Mouse (Mus musculus) bone marrow macrophage, adult 2 months (primary cell): ENCODE results near the gene Gm21985. TPM values are rescaled to one million over a fixed set of nuclear protein-coding genes. Genes with fewer than 3 reads are reported as not detected.

Experiments
- H3K27ac ChIP-seq: 2 replicates; pipeline ENCODE4 v1.5.1; 2012; ENCODE audit warnings: low read depth, low read length; ENCODE audit not compliant: insufficient read depth
- H3K4me1 ChIP-seq: 2 replicates; pipeline ENCODE4 v1.6.1; 2012; ENCODE audit warnings: low read length; ENCODE audit not compliant: control insufficient read depth, insufficient read depth
- H3K4me3 ChIP-seq: 2 replicates; pipeline ENCODE4 v1.5.1; 2012; ENCODE audit warnings: mild to moderate bottlenecking, low read length, moderate library complexity; ENCODE audit not compliant: insufficient read depth
- CTCF ChIP-seq: IDR thresholded peaks from 2 replicates; pipeline ENCODE4 v1.5.1; 2012; ENCODE audit warnings: low read depth, mild to moderate bottlenecking, low read length, moderate library complexity
- POLR2A ChIP-seq: IDR thresholded peaks from 2 replicates; pipeline ENCODE4 v1.6.1; 2012; ENCODE audit warnings: mild to moderate bottlenecking, low read depth, low read length, borderline replicate concordance
- polyA plus RNA-seq: library from polyadenylated mRNA; stranded (reverse); fragments of >200 nt; gene quantifications from 2 replicates; pipeline ENCODE4 v1.2.4, GENCODE M21; 2012; ENCODE audit not compliant: missing spikeins, insufficient read depth, insufficient read length

Gm21985 gene
- polyA plus RNA-seq, 1 experiment, result not detected

- Histone ChIP-seq H3K4me3 (no peak overlapping the region), H3K27ac (no peak overlapping the region), H3K4me1 (0 out of 2 replicates have a peak, but pooled peaks cover 2% of the 10 kb centered on the region)
- no peak for TF ChIP-seq POLR2A
- no peak for TF ChIP-seq CTCF
These were observed 94.1 kb downstream of the Gm21985 start for GRCm38 (mm10) chr2:112360012-112360780.

GRCm38 (mm10) chr2:112360781-112361169 is 94.7 kb downstream of the Gm21985 start:
- TF ChIP-seq POLR2A (no peak), CTCF (no peak)
- Histone ChIP-seq H3K4me1 (0 out of 2 replicates have a peak, but pooled peaks cover 2% of the 10 kb centered on the region), H3K27ac (no peak overlapping the region), H3K4me3 (no peak overlapping the region)

GRCm38 (mm10) chr2:112367222-112367621 is 101.1 kb downstream of the Gm21985 start:
- Histone ChIP-seq H3K27ac (no peak overlapping the region), H3K4me1 (0 out of 2 replicates have a peak, but pooled peaks cover 4% of the 10 kb centered on the region), H3K4me3 (peak overlapping the region; percentile 85)
- no peak for TF ChIP-seq POLR2A

GRCm38 (mm10) chr2:112367726-112368673 is 101.9 kb downstream of the Gm21985 start, which contains the start of gene Emc4:
Gene Emc4, minus strand, starts transcription at chr2:112368027.
- TF ChIP-seq POLR2A (no peak), CTCF (no peak)
- H3K4me1 ChIP-seq, result 0 out of 2 replicates have a peak, but pooled peaks cover 4% of the 10 kb centered on the region
- H3K27ac ChIP-seq, result peak within 1 kb of the TSS; percentile 71
- H3K4me3 ChIP-seq, result peak within 1 kb of the TSS; percentile 85

GRCm38 (mm10) chr2:112369941-112370340 is 103.8 kb downstream of the Gm21985 start:
- Histone ChIP-seq H3K27ac (no peak overlapping the region), H3K4me3 (no peak overlapping the region), H3K4me1 (0 out of 2 replicates have a peak, but pooled peaks cover 4% of the 10 kb centered on the region)
- TF ChIP-seq POLR2A (no peak), CTCF (no peak)

GRCm38 (mm10) chr2:112373141-112373540 is 107.0 kb downstream of the Gm21985 start:
- H3K27ac ChIP-seq, result no peak overlapping the region
- H3K4me1 ChIP-seq, result 0 out of 2 replicates have a peak, but pooled peaks cover 4% of the 10 kb centered on the region
- H3K4me3 ChIP-seq, result no peak overlapping the region
- no peak for TF ChIP-seq CTCF
- no peak for TF ChIP-seq POLR2A

- Histone ChIP-seq H3K4me3 (no peak overlapping the region), H3K27ac (no peak overlapping the region)
- TF ChIP-seq POLR2A (no peak), CTCF (no peak)
These were observed 108.5 kb downstream of the Gm21985 start for GRCm38 (mm10) chr2:112374610-112375009.

GRCm38 (mm10) chr2:112378973-112379898 is 113.1 kb downstream of the Gm21985 start, which contains the start of gene Katnbl1:
Gene Katnbl1, plus strand, starts transcription at chr2:112379211.
- Histone ChIP-seq H3K4me1 (peaks cover 17% of the 10 kb centered on the region), H3K4me3 (peak within 1 kb of the TSS; percentile 88), H3K27ac (peak within 1 kb of the TSS; percentile 60)
- peak; percentile 29; the same call in 1 of the 2 replicates for TF ChIP-seq CTCF
- TF ChIP-seq POLR2A, result no peak

More at GRCm38 (mm10) chr2:112374610-112375009, 108.5 kb downstream of the Gm21985 start:
- H3K4me1 ChIP-seq, result 0 out of 2 replicates have a peak, but pooled peaks cover 2% of the 10 kb centered on the region
